Mouse (Mus musculus) limb, embryonic 10.5 days (tissue): Measurements from ENCODE around the gene Cirbp. TPM values are rescaled to one million over a fixed set of nuclear protein-coding genes. Genes with fewer than 3 reads are reported as not detected.
A peak's percentile ranks its signal among the peaks of the same experiment; 100 is the strongest.
"Not testable (repeated sequence)": the region's sequence is repeated elsewhere in the genome, so short reads cannot be mapped to it uniquely, and the experiment has no call there.

Experiments used
- DNase-seq: peaks from one replicate; pipeline ENCODE4 v3.0.0-alpha.2; 2017; ENCODE audit warnings: low spot score
- H3K27ac ChIP-seq: fragments of 300-500 bp; sonication (generic); 2 replicates; pipeline ENCODE4 v1.5.1; 2016; ENCODE audit warnings: mild to moderate bottlenecking
- H3K27me3 ChIP-seq: fragments of 300-500 bp; sonication (generic); 2 replicates; pipeline ENCODE4 v1.6.1; 2016; ENCODE audit warnings: low read depth, mild to moderate bottlenecking; ENCODE audit not compliant: poor library complexity, severe bottlenecking
- H3K36me3 ChIP-seq: fragments of 300-500 bp; sonication (generic); 2 replicates; pipeline ENCODE4 v1.6.1; 2016; ENCODE audit warnings: mild to moderate bottlenecking, moderate library complexity
- H3K4me1 ChIP-seq: fragments of 300-500 bp; sonication (generic); 2 replicates; pipeline ENCODE4 v1.6.1; 2016
- H3K4me3 ChIP-seq: fragments of 300-500 bp; sonication (generic); 2 replicates; pipeline ENCODE4 v1.5.1; 2016; ENCODE audit warnings: mild to moderate bottlenecking, moderate library complexity
- H3K9me3 ChIP-seq: fragments of 300-500 bp; sonication (generic); replicated peaks from 2 replicates; pipeline ENCODE4 v1.6.1; 2016; ENCODE audit warnings: mild to moderate bottlenecking
- WGBS: fragments of 180-500 bp; shearing (Covaris S2); methylation state at CpG from one replicate; pipeline ENCODE4 v1.1.7; 2016; 5-methylcytosine and 5-hydroxymethylcytosine counted together
- polyA plus RNA-seq: library from polyadenylated mRNA; unstranded; fragments of >200 nt; fragmentation: Nextera tagmentation; extraction: Ambion mirVana; gene quantifications from 2 replicates; pipeline ENCODE4 v1.2.1, GENCODE M21; 2016

Gene Cirbp
- polyA plus RNA-seq, 1 experiment from 2014 or later: 129 TPM

DNA sequence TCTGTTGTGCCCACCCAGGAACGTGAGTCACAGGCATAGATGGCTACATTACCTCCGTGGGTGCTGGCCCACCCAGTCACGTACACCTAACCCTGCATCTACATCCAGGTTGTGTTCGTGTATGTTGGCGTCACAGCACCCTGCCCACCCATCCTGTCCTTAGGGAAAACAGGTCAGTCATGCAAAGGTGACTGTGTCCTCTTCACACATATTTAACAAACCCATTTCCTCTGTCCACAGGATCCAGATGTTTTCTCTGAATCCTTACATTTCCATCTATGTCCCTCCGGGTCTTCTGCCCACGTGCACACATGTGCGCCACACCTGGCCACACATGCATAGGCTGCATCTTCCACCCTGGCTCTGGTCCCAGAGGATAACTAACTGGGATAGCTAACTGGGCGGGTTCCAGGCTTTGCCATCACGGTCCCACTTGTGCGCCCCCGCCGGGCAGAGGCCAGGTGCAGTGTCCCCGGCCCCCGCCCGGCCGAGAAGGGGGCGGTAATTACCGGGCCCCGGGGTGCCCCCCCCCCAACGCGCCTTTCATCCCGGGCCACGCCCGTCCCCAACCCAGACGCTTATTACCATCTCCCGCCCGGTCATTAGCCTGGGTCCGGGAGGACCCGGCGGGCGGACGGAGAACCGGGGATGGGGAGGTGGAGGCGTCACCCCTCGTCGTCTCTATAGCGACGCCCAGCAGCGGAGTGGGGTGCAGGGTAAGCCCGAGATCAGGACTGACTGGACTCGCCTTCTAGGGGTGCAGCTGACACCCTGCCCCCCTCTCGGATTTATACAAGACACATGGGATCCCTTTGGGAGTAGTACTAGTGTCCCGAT is 1.4 kb upstream of the Cirbp start:
- DNase-seq: no peak
- H3K4me1 ChIP-seq: peaks cover 85% of the 10 kb centered on the region
- WGBS: 10% methylated on average over 44 of the region's 44 CpGs
- H3K27me3 ChIP-seq: no peaks in the 10 kb centered on the region
- H3K4me3 ChIP-seq: peak overlapping the region; percentile 48
- peaks cover 8% of the 10 kb centered on the region for H3K36me3 ChIP-seq
- H3K27ac ChIP-seq: peak overlapping the region; percentile 61
- no peaks in the 10 kb centered on the region for H3K9me3 ChIP-seq

DNA sequence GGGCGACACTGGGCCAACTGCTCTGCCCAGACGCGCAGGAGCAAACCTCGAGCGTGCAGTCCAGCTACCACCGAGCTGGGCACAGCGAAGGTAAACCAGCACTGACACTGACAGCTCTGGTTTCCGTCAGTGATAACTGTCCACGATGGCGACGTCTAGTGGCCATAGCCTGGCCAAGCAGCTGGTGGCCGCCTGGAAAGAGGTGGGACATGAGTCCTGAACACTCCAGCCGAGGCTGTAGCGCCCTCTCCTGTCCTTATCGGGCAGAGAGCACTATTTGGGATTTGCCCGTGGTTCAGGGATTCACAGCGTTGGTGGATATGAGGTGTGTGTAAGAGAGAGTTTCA is 814 bp upstream of the Cirbp start:
- peak overlapping the region; percentile 61 for H3K27ac ChIP-seq
- H3K9me3 ChIP-seq: no peaks in the 10 kb centered on the region
- H3K4me3 ChIP-seq: peak overlapping the region; percentile 48
- H3K27me3 ChIP-seq: no peaks in the 10 kb centered on the region
- peak; percentile 95 for DNase-seq
- peaks cover 82% of the 10 kb centered on the region for H3K4me1 ChIP-seq
- WGBS: under 1% methylated on average over 17 of the region's 17 CpGs
- peaks cover 11% of the 10 kb centered on the region for H3K36me3 ChIP-seq

DNA sequence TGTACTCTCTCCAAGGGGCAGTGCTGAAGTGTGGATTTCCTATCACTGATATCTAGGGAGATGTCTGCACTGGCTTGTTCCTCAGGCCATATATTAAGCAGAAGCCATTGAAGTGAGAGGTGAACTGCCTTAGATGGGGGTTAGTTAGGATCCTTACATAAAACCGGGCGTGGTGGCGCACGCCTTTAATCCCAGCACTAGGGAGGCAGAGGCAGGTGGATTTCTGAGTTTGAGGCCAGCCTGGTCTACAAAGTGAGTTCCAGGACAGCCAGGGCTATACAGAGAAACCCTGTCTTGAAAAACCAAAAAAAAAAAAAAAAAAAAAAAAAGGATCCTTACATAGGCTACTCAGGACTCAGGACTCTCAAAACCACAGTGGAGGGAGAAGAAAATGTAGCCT is 351 bp downstream of the Cirbp start:
- peaks cover 21% of the 10 kb centered on the region for H3K36me3 ChIP-seq
- not testable (repeated sequence) for H3K9me3 ChIP-seq, H3K27me3 ChIP-seq, DNase-seq
- H3K4me3 ChIP-seq: peak overlapping the region; percentile 48; the same call in 1 of the 2 replicates
- peak overlapping the region; percentile 61 for H3K27ac ChIP-seq
- WGBS: 81% methylated on average over 4 of the region's 4 CpGs
- H3K4me1 ChIP-seq: peaks cover 74% of the 10 kb centered on the region

DNA sequence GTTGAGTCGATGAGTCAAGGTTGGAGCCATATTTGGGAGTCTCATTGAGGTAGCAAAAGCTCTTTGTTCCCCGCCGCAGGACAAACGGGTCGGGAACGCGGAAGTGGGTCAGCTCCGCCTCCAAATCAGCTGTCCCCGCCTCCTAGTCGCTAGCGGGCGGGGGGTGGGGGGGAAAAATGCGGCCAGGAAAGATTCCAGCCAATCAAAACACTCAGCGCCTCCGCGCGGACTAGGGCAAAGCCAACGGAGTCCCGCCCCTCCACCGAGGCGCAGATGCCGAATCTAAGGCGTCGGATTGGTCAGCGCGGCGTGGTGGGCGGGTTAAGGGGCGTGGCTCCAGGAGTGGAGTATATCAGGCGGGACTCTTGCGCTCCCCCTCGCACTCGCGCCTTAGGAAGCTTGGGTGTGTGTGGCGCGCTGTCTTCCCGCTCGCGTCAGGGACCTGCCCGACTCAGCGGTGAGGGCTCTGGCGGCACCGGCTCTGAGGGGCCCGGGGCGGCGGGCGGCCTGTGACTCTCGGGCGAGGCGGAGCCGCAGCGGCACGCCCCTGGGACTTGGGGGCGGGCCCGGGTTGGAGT is 1.8 kb downstream of the Cirbp start:
- under 1% methylated on average over 55 of the region's 55 CpGs for WGBS
- Histone ChIP-seq H3K4me1 (peaks cover 71% of the 10 kb centered on the region), H3K9me3 (no peaks in the 10 kb centered on the region), H3K36me3 (peaks cover 35% of the 10 kb centered on the region), H3K27me3 (no peaks in the 10 kb centered on the region), H3K27ac (peak overlapping the region; percentile 100), H3K4me3 (peak overlapping the region; percentile 96)
- DNase-seq: peak; percentile 99

DNA sequence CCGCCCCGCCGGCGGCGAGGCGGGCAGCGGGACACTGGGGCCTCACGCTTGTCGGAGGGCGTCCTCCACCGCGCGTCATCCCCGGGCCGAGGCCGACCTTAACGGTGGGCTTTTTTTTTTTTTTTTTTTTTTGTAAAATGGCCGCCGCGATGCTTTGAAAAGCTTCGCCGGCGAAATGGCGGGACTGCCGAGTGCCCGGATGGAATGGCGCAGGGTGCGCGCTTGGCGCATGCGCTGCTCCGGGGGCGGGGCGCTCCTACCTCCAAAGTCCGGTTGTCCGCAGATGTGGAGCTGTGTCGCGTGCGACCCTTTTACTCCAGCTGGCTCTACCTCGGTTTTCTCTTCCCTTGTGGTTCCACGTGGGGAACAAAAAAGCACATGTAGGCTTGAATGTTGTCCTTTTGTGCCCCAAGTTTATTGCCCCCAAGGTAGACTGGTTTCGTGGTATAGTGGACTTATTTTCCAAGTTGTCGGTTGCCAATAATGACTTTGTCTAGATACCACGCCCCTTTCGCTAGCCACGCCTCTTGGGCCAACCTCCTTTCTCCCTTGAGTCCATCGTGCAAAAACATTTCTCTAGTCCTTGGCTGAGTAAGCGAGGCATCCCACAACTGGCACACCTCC is 2.4 kb downstream of the Cirbp start:
- peak; percentile 99 for DNase-seq
- H3K36me3 ChIP-seq: peaks cover 36% of the 10 kb centered on the region
- no peaks in the 10 kb centered on the region for H3K9me3 ChIP-seq
- H3K4me3 ChIP-seq: peak overlapping the region; percentile 96
- peaks cover 68% of the 10 kb centered on the region for H3K4me1 ChIP-seq
- H3K27ac ChIP-seq: peak overlapping the region; percentile 100
- no peaks in the 10 kb centered on the region for H3K27me3 ChIP-seq
- under 1% methylated on average over 48 of the region's 48 CpGs for WGBS

DNA sequence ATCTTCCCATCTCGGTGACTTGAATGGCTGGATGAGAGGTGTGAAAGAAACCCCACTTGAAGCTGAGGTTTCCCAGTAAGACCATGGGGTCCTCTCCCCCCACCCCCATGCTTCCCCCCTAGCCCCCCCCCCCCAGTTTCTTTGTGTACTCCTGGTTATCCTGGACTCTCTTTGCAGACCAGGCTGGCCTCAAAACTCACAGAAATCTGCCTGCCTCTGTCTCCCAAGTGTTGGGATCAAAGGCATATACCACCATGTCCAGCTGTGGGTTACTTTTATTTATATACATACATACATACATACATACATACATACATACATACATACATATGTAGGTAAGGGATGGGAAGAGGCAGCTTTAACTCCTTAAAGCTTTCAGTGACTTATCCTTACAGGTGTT is 3.3 kb downstream of the Cirbp start:
- Histone ChIP-seq H3K27me3 (no peaks in the 10 kb centered on the region), H3K4me3 (peak overlapping the region; percentile 96), H3K4me1 (peaks cover 66% of the 10 kb centered on the region), H3K9me3 (no peaks in the 10 kb centered on the region), H3K27ac (peak overlapping the region; percentile 100; the same call in 1 of the 2 replicates), H3K36me3 (peaks cover 36% of the 10 kb centered on the region)
- 80% methylated on average over 1 of the region's 1 CpGs for WGBS
- no peak for DNase-seq

DNA sequence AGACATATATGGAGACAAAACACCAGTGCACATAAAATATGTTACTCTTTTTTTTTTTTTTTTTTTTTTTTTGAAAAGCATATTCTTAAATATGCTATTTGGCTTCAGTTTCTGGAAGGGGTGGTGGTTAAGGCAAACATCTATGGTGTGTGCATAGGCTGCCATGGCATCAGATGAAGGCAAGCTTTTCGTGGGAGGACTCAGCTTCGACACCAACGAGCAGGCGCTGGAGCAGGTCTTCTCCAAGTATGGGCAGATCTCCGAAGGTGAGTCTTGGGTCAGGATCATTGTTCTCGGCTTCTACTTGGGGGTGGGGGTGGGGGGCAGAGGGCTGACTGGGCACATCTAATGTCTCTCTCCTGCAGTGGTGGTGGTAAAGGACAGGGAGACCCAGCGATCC is 3.9 kb downstream of the Cirbp start:
- no peaks in the 10 kb centered on the region for H3K9me3 ChIP-seq
- H3K4me1 ChIP-seq: peaks cover 64% of the 10 kb centered on the region
- no peak for DNase-seq
- H3K27me3 ChIP-seq: no peaks in the 10 kb centered on the region
- no peak overlapping the region for H3K27ac ChIP-seq
- peaks cover 36% of the 10 kb centered on the region for H3K36me3 ChIP-seq
- H3K4me3 ChIP-seq: no peak overlapping the region; the same call in 1 of the 2 replicates
- 96% methylated on average over 7 of the region's 7 CpGs for WGBS

DNA sequence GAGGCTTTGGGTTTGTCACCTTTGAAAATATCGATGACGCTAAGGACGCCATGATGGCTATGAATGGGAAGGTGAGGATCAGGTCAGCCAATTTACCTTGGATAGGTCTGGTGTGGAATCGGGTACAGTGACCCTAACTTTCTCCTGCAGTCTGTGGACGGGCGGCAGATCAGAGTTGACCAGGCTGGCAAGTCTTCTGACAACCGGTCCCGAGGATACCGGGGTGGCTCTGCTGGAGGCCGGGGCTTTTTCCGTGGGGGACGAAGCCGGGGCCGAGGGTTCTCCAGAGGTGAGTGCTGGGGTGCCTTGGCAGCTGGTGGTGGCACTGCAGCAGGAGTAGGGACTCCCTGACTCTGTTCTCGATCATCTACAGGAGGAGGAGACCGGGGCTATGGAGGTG is 4.3 kb downstream of the Cirbp start:
- H3K4me3 ChIP-seq: peak overlapping the region; percentile 27
- 95% methylated on average over 16 of the region's 16 CpGs for WGBS
- H3K36me3 ChIP-seq: peaks cover 36% of the 10 kb centered on the region
- no peak for DNase-seq
- no peaks in the 10 kb centered on the region for H3K9me3 ChIP-seq
- H3K27me3 ChIP-seq: no peaks in the 10 kb centered on the region
- no peak overlapping the region; the same call in 1 of the 2 replicates for H3K27ac ChIP-seq
- peaks cover 64% of the 10 kb centered on the region for H3K4me1 ChIP-seq

DNA sequence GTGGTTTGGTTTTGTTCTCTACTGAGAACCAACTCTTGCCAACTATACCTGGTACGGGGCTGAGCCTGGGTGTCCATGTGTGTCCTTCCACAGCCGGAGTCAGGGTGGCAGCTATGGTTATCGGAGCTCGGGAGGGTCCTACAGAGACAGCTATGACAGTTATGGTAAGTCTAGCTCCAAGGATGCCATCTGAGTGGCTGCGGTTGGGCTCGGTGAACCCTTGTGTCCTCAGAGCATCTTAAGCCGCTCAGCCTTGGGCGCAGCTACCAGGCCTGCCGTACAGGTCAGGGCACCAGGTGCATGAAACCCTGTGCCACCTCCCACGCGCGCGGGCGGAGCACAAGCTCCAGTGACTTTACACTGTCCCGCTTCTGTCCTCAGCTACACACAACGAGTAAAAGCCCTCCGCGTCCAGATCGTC is 4.8 kb downstream of the Cirbp start:
- Histone ChIP-seq H3K27ac (no peak overlapping the region; the same call in 1 of the 2 replicates), H3K4me3 (peak overlapping the region; percentile 27; the same call in 1 of the 2 replicates), H3K27me3 (no peaks in the 10 kb centered on the region), H3K9me3 (no peaks in the 10 kb centered on the region), H3K36me3 (peaks cover 36% of the 10 kb centered on the region), H3K4me1 (peaks cover 62% of the 10 kb centered on the region)
- DNase-seq: no peak
- 98% methylated on average over 19 of the region's 19 CpGs for whole genome bisulfite sequencing

DNA sequence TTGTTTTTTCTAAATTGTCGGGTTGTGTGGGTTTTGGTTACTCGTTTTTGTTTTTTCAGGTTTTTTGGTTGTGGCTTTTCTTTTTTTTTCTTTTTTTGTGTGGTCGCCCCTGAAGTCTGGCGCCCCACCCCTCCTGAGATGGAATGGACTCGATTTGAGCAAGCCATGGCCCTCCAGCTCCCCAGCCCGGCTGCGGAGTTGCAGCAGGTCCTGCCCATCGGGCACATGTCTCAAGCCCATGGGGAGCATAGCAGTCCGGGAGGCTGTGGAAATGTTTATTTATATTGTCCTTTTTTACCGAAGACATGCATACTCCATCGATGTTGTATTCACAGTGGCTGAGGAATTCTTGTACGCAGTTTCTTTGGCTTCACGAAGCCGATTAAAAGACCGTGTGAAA is 5.5 kb downstream of the Cirbp start:
- Histone ChIP-seq H3K27ac (0 out of 2 replicates have a peak overlapping the region, but pooled peaks have one; percentile 84), H3K9me3 (no peaks in the 10 kb centered on the region), H3K27me3 (no peaks in the 10 kb centered on the region), H3K4me3 (no peak overlapping the region), H3K36me3 (peaks cover 40% of the 10 kb centered on the region), H3K4me1 (peaks cover 62% of the 10 kb centered on the region)
- 93% methylated on average over 15 of the region's 15 CpGs for WGBS
- no peak for DNase-seq

DNA sequence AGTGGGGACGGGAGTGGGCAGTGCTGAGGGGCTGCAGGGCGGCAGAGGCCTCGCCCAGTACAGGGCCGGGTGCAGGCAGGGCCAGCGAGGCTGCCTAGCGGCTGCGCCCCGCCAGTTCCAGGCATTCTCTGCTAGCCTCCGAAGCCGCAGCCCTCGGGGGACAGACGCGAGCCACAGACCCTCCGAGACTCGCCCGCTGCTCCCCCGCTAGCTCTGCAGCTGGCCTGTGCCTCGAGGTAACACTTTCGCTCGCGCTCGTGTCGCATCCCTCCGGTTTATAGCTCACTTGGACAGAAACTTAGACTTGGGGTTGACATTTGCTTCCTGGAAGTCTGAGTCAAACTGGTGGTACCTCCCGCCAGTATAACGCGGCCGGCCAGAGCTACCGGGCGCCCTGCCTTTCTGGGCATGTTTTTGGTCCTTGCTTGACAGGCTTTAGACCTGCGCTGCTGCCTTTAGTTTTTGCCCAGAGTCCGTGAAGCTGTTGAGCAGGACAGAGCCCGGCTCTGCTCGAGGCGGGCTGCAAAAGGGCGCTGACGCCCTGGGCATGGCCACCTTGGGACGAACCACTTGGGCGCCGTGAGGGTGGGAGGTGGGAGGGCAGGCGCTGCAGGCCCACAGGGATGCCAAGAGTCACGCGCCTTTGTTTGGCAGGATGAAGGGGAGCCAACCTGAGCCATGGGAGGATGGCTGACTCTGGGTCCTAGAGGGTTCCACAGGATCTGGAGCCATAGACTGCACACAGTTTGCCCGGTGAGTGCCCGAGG is 6.2 kb downstream of the Cirbp start:
- Histone ChIP-seq H3K27ac (peak overlapping the region; percentile 84), H3K9me3 (no peaks in the 10 kb centered on the region), H3K27me3 (no peaks in the 10 kb centered on the region), H3K4me3 (peak overlapping the region; percentile 66), H3K4me1 (peaks cover 59% of the 10 kb centered on the region), H3K36me3 (peaks cover 40% of the 10 kb centered on the region)
- DNase-seq: no peak
- 88% methylated on average over 45 of the region's 45 CpGs for WGBS

DNA sequence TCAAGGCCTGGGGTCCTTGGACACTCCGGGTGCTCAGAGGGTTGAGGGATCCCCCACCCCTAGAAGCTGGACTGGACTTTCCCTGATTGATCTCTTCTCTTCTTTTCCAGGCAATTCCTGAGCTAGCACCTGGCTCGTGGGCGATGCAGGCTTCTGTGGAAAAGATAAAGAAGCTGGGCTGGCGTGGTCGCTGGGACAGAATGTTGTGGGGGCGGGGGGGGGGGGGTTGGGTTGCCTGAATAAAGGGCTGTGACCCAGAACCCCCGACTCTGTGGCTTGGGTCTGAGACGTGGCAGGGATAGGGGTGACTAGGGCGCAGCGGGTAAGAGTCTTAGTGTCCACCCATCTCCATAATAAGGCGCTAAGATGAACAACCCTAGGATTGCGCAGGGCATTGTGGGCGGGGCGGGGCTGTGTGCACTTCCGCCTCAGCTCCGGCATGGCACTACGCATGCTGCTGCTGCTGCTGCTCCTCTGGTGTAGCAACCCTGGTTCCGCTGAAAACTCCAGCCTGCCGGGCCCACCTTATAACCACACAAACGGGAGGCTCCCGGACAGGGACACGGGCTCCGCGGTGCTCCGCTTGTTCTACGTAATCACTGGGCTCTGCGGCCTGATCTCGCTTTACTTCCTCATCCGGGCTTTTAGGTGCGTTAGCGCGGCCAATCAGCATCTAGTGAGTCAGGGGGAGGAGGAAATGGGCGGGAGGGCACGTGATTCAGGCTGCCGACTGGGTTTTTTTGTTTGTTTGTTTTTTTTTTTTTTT is 6.9 kb downstream of the Cirbp start, which contains the start of gene 1600002K03Rik:
Gene 1600002K03Rik, plus strand, starts transcription at position 418 of the 766 bp plus-strand sequence.
- Histone ChIP-seq H3K9me3 (no peaks in the 10 kb centered on the region), H3K4me1 (peaks cover 52% of the 10 kb centered on the region), H3K27me3 (no peaks in the 10 kb centered on the region), H3K36me3 (peaks cover 40% of the 10 kb centered on the region), H3K4me3 (peak within 1 kb of the TSS; percentile 66), H3K27ac (peak within 1 kb of the TSS; percentile 84)
- peak; percentile 92 for DNase-seq
- 8% methylated on average over 35 of the region's 35 CpGs for WGBS
